Mouse (Mus musculus) kidney, adult 2 months (tissue): ENCODE measurements around the gene 3110018I06Rik.

Source experiments
- CTCF ChIP-seq: fragments of 200-500 bp; conservative IDR thresholded peaks from 2 replicates; pipeline ENCODE4 v1.5.1; 2011; ENCODE audit warnings: low read depth, mild to moderate bottlenecking, control low read depth, low read length, moderate library complexity, mixed read lengths; ENCODE audit not compliant: insufficient read depth, insufficient read length
- POLR2A ChIP-seq: fragments of 200-500 bp; IDR thresholded peaks from one replicate; pipeline ENCODE4 v1.6.1; 2011; ENCODE audit warnings: low read depth, low read length, control low read depth

GRCm38 (mm10) chr12:107464731-107465130, 23.7 kb upstream of the 3110018I06Rik start:
- no peak for TF ChIP-seq CTCF
- TF ChIP-seq POLR2A = no peak
